Mouse (Mus musculus) limb, embryonic 15.5 days (tissue): ENCODE measurements around the gene Ntan1. TPM values are rescaled to one million over a fixed set of nuclear protein-coding genes. Genes with fewer than 3 reads are reported as not detected.
"Not testable (repeated sequence)": the region's sequence is repeated elsewhere in the genome, so short reads cannot be mapped to it uniquely, and the experiment has no call there.

ENCODE experiments used
- ATAC-seq: fragments of 200-750 bp; cut with Nextera tagmentation; 2 replicates; pipeline ENCODE4 v1.8.0; 2017; ENCODE audit warnings: low read depth, moderate TSS enrichment; ENCODE audit not compliant: insufficient number of reproducible peaks, low FRiP score, low TSS enrichment
- H3K27ac ChIP-seq: fragments of 300-500 bp; sonication (generic); 2 replicates; pipeline ENCODE4 v1.5.1; 2015; ENCODE audit warnings: moderate library complexity, mild to moderate bottlenecking, inconsistent platforms
- H3K27me3 ChIP-seq: fragments of 300-500 bp; sonication (generic); 2 replicates; pipeline ENCODE4 v1.6.1; 2015; ENCODE audit warnings: inconsistent platforms
- H3K36me3 ChIP-seq: fragments of 300-500 bp; sonication (generic); 2 replicates; pipeline ENCODE4 v1.6.1; 2015; ENCODE audit warnings: inconsistent platforms
- H3K4me1 ChIP-seq: fragments of 300-500 bp; sonication (generic); 2 replicates; pipeline ENCODE4 v1.6.1; 2015; ENCODE audit warnings: inconsistent platforms
- H3K4me2 ChIP-seq: fragments of 300-500 bp; sonication (generic); 2 replicates; pipeline ENCODE4 v1.6.1; 2015; ENCODE audit warnings: mild to moderate bottlenecking, inconsistent platforms
- H3K4me3 ChIP-seq: fragments of 300-500 bp; sonication (generic); 2 replicates; pipeline ENCODE4 v1.5.1; 2015; ENCODE audit warnings: mild to moderate bottlenecking, inconsistent platforms
- H3K9ac ChIP-seq: fragments of 300-500 bp; sonication (generic); 2 replicates; pipeline ENCODE4 v1.6.1; 2015; ENCODE audit warnings: inconsistent platforms
- H3K9me3 ChIP-seq: fragments of 300-500 bp; sonication (generic); 2 replicates; pipeline ENCODE4 v1.6.1; 2016; ENCODE audit warnings: inconsistent platforms
- WGBS: fragments of 180-500 bp; shearing (Covaris S2); methylation state at CpG from one replicate; pipeline ENCODE4 v1.1.7; 2015; 5-methylcytosine and 5-hydroxymethylcytosine counted together
- polyA plus RNA-seq: library from polyadenylated mRNA; unstranded; fragments of >200 nt; fragmentation: Nextera tagmentation; extraction: Ambion mirVana; gene quantifications from 2 replicates; pipeline ENCODE4 v1.2.1, GENCODE M21; 2015

Ntan1 gene
- polyA plus RNA-seq, 1 experiment from 2014 or later = 192 TPM

DNA sequence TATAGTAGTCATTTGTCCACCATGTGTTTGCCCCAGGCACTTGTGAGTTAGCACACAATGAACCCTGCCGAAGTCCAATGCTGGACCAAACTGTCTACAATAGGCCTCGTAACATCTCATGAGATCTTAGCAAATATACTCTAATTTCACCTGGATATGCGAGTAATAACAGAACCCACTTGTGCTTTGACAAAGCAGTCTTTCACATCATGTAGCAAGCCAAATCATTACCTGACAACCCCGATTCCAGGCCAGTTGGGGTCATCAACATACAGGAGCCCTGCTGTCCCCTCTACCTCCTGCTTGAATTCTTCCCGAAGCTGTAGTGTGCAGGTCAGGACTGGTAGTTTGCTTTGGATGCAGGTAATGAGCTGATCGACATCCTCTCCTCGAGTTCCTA is 21.4 kb downstream of the Ntan1 start:
- H3K27ac ChIP-seq = no peak overlapping the region
- no peaks in the 10 kb centered on the region for H3K27me3 ChIP-seq
- H3K9ac ChIP-seq = no peak overlapping the region
- no peak for ATAC-seq
- 87% methylated on average over 7 of the region's 7 CpGs for WGBS
- no peak overlapping the region for H3K4me2 ChIP-seq
- peaks cover 93% of the 10 kb centered on the region for H3K36me3 ChIP-seq
- H3K4me3 ChIP-seq = no peak overlapping the region
- H3K9me3 ChIP-seq = no peaks in the 10 kb centered on the region
- no peaks in the 10 kb centered on the region for H3K4me1 ChIP-seq

DNA sequence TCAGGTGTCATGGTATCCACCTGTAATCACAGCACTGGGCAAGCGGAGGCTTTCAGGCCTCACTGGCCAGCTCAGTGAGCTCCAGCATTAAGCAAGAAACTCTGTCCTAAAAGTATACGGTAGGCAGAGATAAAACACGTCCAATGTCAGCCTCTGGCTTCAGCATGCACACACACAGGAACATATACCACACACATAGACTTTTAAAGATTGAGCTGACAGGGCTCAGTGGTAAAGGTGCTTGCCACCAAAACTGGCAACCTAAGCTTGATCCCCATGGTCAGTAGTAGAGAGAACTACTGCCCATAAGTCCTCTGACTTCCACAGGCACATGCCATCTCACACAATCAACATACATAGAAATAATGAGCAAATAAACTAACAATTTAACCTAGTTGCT is 22.3 kb downstream of the Ntan1 start:
- no peaks in the 10 kb centered on the region for H3K4me1 ChIP-seq
- no peaks in the 10 kb centered on the region for H3K27me3 ChIP-seq
- ATAC-seq = no peak
- H3K9me3 ChIP-seq = no peaks in the 10 kb centered on the region
- no peak overlapping the region for H3K27ac ChIP-seq
- H3K36me3 ChIP-seq = peaks cover 93% of the 10 kb centered on the region
- WGBS = 92% methylated on average over 3 of the region's 3 CpGs
- no peak overlapping the region for H3K4me3 ChIP-seq
- no peak overlapping the region for H3K9ac ChIP-seq
- no peak overlapping the region for H3K4me2 ChIP-seq

DNA sequence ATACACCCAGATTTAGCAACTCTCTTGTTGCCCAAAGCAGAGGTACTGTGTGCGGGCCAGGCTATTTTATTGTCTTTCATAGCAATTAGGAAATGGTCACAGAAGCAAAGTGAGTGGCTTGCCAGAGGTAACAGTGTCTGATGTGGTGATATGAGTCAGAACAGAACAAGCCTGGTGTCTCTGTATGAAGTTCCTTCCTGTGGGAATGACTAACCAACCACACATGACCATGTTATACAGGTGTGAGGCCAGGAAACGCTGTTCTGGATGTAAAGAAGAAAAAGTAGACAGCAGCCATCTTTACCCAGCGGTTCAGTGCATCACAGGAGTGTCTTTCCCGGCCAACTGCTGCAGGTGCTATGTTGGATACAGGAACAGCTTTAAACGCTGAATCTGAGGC is 26.4 kb downstream of the Ntan1 start:
- Histone ChIP-seq H3K4me1 (no peaks in the 10 kb centered on the region), H3K27me3 (no peaks in the 10 kb centered on the region), H3K9me3 (no peaks in the 10 kb centered on the region), H3K4me2 (no peak overlapping the region), H3K27ac (no peak overlapping the region), H3K4me3 (no peak overlapping the region), H3K36me3 (peaks cover 87% of the 10 kb centered on the region), H3K9ac (no peak overlapping the region)
- WGBS = 92% methylated on average over 5 of the region's 5 CpGs
- no peak for ATAC-seq

DNA sequence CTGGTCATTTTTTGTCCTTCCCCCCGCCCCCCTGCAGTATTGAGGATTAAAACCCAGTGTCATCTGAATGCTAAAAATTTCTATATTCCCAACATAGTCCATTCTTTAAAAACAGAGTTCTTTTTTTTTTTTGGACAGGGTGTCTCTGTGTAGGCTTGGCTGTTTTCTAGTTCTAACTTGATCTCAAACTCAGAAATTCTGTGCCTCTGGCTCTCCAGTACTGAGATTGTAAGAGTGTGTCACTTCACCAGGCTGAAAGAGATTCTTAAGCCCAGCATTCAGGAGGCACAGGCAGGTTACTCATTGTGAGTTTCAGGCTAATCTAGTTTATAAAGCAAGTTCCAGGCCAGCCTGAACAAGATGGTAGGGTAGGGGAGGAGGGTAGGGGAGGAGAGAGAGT is 28.0 kb downstream of the Ntan1 start:
- no peak for ATAC-seq

DNA sequence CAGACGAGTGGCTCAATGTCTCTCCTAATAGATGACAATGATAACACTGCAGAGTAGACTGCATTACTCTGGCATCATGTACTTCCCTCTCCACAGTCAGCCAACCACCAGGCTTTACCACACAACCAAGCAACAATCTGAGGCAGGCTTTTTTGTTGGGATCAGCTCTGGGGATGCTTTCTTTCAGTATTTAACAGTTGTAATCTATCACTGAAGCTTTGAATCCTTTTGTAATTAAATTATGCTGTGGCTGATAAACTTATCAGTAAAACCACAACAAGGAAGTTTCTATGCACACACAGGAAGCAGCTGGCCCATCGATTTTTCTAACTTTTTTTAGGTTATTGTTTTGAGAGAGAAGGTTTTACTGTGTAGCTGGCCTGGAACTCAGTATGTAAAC is 29.7 kb downstream of the Ntan1 start:
- Histone ChIP-seq H3K9me3 (no peaks in the 10 kb centered on the region), H3K9ac (no peak overlapping the region), H3K36me3 (peaks cover 74% of the 10 kb centered on the region), H3K4me3 (no peak overlapping the region), H3K4me2 (no peak overlapping the region), H3K4me1 (no peaks in the 10 kb centered on the region), H3K27ac (no peak overlapping the region), H3K27me3 (no peaks in the 10 kb centered on the region)
- ATAC-seq = no peak
- WGBS = 85% methylated on average over 2 of the region's 2 CpGs

More for the DNA sequence above, 28.0 kb downstream of the Ntan1 start:
- Histone ChIP-seq H3K9ac (no peak overlapping the region), H3K27me3 (no peaks in the 10 kb centered on the region), H3K4me2 (no peak overlapping the region), H3K36me3 (peaks cover 79% of the 10 kb centered on the region), H3K9me3 (no peaks in the 10 kb centered on the region), H3K4me1 (no peaks in the 10 kb centered on the region), H3K27ac (no peak overlapping the region), H3K4me3 (no peak overlapping the region)
- WGBS = 94% methylated on average over 1 of the region's 1 CpGs

DNA sequence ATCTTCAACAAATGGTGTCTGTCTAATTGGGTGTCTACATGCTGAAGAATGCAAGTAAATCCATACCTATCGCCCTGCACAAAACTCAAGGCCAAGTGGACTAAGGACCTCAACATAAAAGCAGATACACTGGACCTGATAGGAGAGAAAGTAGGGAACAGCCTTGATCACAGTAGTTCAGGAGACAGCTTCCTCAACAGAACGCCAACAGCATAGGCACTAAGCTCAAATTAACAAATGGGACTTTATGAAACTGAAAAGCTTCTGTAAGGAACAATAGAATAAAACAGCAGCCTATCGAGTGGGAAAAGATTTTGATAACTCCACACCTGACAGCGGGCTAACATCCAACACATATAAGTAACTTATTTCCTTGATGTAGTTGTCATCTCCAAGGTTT is 32.8 kb downstream of the Ntan1 start:
- 91% methylated on average over 4 of the region's 4 CpGs for whole genome bisulfite sequencing

DNA sequence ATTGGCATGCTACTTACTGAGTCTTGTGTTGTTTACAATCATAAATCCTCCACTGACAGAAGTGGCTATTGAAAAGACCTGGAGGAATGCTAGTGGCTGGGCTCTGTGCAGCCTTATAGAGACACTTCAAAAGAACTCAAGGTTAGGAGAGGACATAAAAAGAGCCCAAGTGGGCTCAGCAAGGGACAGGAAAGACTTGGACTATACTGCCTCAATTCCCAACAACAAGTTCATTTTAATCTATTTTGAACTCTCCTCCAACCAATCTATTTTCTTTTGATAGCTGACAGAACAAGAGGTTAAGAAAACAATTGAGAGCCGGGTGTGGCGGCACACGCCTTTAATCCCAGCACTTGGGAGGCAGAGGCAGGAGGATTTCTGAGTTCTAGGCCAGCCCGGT is 35.2 kb downstream of the Ntan1 start:
- 96% methylated on average over 4 of the region's 4 CpGs for WGBS

More for the DNA sequence above, 32.8 kb downstream of the Ntan1 start:
- ATAC-seq = no peak
- Histone ChIP-seq H3K4me3 (no peak overlapping the region), H3K4me2 (no peak overlapping the region), H3K36me3 (peaks cover 68% of the 10 kb centered on the region), H3K27ac (no peak overlapping the region), H3K9me3 (no peaks in the 10 kb centered on the region), H3K9ac (no peak overlapping the region), H3K27me3 (no peaks in the 10 kb centered on the region), H3K4me1 (no peaks in the 10 kb centered on the region)

DNA sequence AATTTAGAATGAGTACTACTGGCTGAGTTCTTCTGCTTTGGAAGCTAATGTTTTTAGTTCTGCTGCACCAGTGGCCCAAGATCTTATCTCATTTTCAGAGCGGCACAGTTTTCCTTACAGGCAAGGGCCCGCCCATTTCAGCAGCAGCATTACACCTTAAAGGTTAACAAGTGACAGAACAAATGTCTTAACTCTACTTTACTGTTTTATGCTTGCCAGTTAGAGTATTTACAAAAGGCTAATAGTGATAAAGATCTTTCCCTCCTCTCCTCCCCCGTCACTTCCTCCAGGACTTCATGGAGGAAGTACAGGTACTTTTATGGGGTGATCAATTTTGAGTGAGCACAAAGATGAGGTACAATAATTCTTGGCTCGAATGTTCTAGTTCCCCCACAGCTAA is 47.4 kb downstream of the Ntan1 start:
- Histone ChIP-seq H3K4me2 (no peak overlapping the region), H3K9ac (no peak overlapping the region), H3K4me1 (no peaks in the 10 kb centered on the region), H3K36me3 (peaks cover 45% of the 10 kb centered on the region), H3K4me3 (no peak overlapping the region), H3K27ac (no peak overlapping the region), H3K27me3 (no peaks in the 10 kb centered on the region), H3K9me3 (no peaks in the 10 kb centered on the region)
- WGBS = 56% methylated on average over 4 of the region's 4 CpGs
- no peak for ATAC-seq

More for the DNA sequence above, 35.2 kb downstream of the Ntan1 start:
- no peaks in the 10 kb centered on the region for H3K4me1 ChIP-seq
- no peaks in the 10 kb centered on the region for H3K9me3 ChIP-seq
- H3K27me3 ChIP-seq = no peaks in the 10 kb centered on the region
- H3K27ac ChIP-seq = no peak overlapping the region
- no peak overlapping the region for H3K4me2 ChIP-seq
- H3K9ac ChIP-seq = no peak overlapping the region
- no peak overlapping the region for H3K4me3 ChIP-seq
- no peak for ATAC-seq
- H3K36me3 ChIP-seq = peaks cover 65% of the 10 kb centered on the region

DNA sequence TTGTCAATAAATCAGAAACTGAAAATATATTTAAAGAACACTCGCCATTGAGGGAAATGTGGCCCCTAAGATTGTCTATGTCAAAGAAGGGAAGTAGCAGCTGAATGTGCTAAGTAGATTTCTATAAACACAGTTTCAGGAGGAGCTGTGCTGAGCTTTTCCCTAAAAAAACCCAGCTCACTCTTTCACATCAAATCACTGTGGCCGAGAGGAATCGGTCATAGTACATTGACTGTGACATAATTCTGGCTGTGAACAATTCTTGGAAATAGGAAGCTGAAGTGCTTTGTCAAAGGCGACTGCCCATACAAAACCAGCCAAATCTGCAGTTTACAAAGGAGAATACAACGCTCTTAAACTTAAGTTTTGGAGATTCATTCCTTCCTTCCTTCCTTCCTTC is 48.0 kb downstream of the Ntan1 start:
- Histone ChIP-seq H3K9ac (no peak overlapping the region), H3K36me3 (peaks cover 47% of the 10 kb centered on the region), H3K27me3 (no peaks in the 10 kb centered on the region), H3K9me3 (no peaks in the 10 kb centered on the region), H3K4me3 (no peak overlapping the region), H3K27ac (no peak overlapping the region), H3K4me1 (no peaks in the 10 kb centered on the region), H3K4me2 (no peak overlapping the region)
- 86% methylated on average over 5 of the region's 5 CpGs for WGBS
- no peak for ATAC-seq

DNA sequence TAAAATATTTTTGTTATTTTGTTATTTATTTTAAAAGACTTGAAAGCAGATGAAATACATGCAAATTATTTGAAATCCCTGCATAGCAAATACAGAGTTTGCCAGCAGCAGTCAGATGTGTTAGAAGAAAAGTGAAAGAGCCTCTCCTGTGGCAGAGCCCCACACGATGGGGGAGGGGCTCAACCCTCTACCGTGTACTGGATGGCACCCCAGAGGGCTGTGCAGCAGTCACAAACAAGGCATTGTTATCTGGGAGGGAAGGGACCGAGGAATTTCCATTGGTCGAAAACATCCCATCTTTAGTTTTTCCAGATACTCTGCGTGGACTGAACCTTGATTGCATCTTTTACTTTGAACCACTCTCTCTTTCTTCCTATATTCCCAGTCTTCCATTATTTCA is 48.8 kb downstream of the Ntan1 start:
- not testable (repeated sequence) for H3K9me3 ChIP-seq, H3K27me3 ChIP-seq, H3K4me1 ChIP-seq, H3K4me3 ChIP-seq, H3K27ac ChIP-seq, H3K9ac ChIP-seq, ATAC-seq, H3K4me2 ChIP-seq
- H3K36me3 ChIP-seq = peaks cover 54% of the 10 kb centered on the region
- 45% methylated on average over 5 of the region's 5 CpGs for WGBS

DNA sequence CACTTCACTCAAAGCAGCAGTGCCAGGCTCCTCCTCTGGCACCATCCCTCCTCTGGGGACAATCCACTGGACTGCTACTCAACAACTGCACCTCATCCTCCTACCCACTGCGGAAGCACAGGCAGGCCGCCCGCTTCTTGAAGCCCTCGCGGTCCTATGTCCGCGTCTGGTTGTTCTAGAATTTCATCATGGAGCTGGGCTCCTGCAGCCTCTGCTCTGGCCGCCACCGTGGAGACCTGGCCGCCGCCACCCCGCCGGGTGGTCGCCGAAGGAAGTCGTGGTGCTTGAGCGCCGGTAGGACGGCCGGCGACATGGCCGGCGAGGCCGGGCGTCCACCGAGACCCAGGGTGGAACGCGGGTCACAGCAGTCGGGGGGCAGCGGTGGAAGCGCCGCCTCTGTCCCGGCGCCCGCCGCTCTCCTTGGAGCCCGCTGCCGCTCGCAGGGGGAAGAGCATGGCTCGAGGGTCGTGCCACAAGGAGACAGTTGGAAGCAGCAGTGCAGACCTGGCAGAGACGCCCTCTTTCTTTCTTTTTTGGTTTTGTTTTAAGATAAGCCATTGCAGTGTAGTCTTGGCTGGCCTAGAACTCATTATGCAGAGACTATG is 49.4 kb downstream of the Ntan1 start:
- Histone ChIP-seq H3K27me3 (no peaks in the 10 kb centered on the region), H3K4me2 (no peak overlapping the region), H3K4me1 (no peaks in the 10 kb centered on the region), H3K27ac (no peak overlapping the region), H3K4me3 (no peak overlapping the region), H3K9me3 (no peaks in the 10 kb centered on the region), H3K36me3 (peaks cover 48% of the 10 kb centered on the region), H3K9ac (no peak overlapping the region)
- ATAC-seq = no peak
- WGBS = 25% methylated on average over 37 of the region's 42 CpGs

DNA sequence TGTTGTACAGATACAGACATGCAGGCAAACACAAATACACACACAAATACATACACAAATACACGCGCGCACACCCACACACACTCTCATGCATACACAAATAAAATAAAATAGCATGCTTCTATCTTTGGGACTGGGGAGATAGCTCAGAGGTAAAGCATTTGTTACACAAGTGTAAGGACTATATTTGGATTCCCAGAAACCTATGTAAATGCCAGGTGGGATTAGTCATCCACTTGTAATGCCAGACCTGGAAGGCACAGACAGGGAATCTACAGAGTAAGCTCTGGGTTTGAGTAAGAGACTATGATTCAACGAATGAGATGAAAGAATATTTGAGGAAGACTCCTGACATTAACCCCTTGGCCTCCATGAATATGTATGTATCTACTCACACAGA is 56.8 kb downstream of the Ntan1 start:
- Histone ChIP-seq H3K27me3 (no peaks in the 10 kb centered on the region), H3K4me3 (no peak overlapping the region), H3K4me2 (no peak overlapping the region), H3K36me3 (peaks cover 59% of the 10 kb centered on the region), H3K9ac (no peak overlapping the region), H3K4me1 (no peaks in the 10 kb centered on the region), H3K27ac (no peak overlapping the region), H3K9me3 (no peaks in the 10 kb centered on the region)
- no peak for ATAC-seq
- 87% methylated on average over 4 of the region's 4 CpGs for WGBS
